Mouse (Mus musculus): ENCODE measurements at regions not wholly inside any gene's neighbourhood (a gene's known extent, or its start where the extent isn't known, plus 50 kb on each side); places are given as distances from the start of the nearest gene placed in this dataset.

GRCm38 (mm10) chr13:103499376-103499775 lies 165.1 kb upstream of the Mast4 start:
- TF ChIP-seq TCF3 (IDR thresholded peaks at IDR 0.05; ENCODE audit: insufficient read length, low read depth) = no peak
- no peak for TF ChIP-seq CEBPB (IDR thresholded peaks at IDR 0.05; ENCODE audit: insufficient read depth, poor library complexity, severe bottlenecking)
- TF ChIP-seq POLR2A (IDR thresholded peaks at IDR 0.05; ENCODE audit: insufficient read length, low read depth) = no peak
- no peak for TF ChIP-seq MYOG (IDR thresholded peaks at IDR 0.05; ENCODE audit: control insufficient read depth in 1 of 3, insufficient read depth in 1 of 3, insufficient read length in 2 of 3, low read depth in 2 of 3)
- no peak for TF ChIP-seq USF1 (IDR thresholded peaks at IDR 0.05; ENCODE audit: low read depth)
- no peak for TF ChIP-seq MAX (IDR thresholded peaks at IDR 0.05; ENCODE audit: low read depth)
- TF ChIP-seq E2F4 (IDR thresholded peaks at IDR 0.05; ENCODE audit: insufficient read depth) = no peak
- TF ChIP-seq TCF12 (IDR thresholded peaks at IDR 0.05; ENCODE audit: insufficient read depth, poor library complexity, severe bottlenecking) = no peak
- no peak for TF ChIP-seq POLR2AphosphoS2 (IDR thresholded peaks at IDR 0.05; ENCODE audit: insufficient read length, low read depth)

All from myocyte (in vitro differentiated cells).